Mouse (Mus musculus) liver, embryonic 14.5 days (tissue): ENCODE data around the gene D16Ertd472e.

ENCODE experiments used
- CTCF ChIP-seq: IDR thresholded peaks from 2 replicates; pipeline ENCODE4 v1.5.1; 2016; ENCODE audit warnings: antibody characterized with exemption, low read depth, control low read depth
- EP300 ChIP-seq: IDR thresholded peaks from 2 replicates; pipeline ENCODE4 v1.6.1; 2016; ENCODE audit warnings: antibody characterized with exemption, low read depth

DNA sequence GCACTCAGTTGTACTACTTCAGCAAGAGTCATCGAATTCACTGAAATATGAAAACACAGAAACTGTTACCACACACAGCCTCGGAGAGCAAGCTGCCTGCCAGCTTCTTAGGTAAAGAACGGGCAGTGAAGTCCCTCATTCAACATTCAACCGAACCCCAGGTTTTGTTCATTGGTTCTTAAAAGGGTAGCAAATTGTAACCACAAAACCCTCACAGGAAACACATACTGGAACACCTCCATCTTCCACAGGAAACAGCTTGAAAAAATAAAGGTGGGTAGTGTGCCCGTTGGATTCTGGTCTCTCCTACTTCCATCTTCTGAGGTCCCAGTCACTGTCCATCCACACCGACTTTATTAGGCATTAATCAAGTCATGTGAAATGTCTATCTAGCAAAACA, 30.0 kb downstream of the D16Ertd472e start:
- no peak for TF ChIP-seq CTCF
- no peak for TF ChIP-seq EP300
